Mouse (Mus musculus) brain, embryonic 14.5 days (tissue): ENCODE measurements around the gene Setd1b. TPM values are rescaled to one million over a fixed set of nuclear protein-coding genes. Genes with fewer than 3 reads are reported as not detected.

Source experiments
- DNase-seq: peaks from one replicate; pipeline ENCODE4 v3.0.0-alpha.2; 2011; ENCODE audit warnings: low read depth
- CTCF ChIP-seq: fragments of 200-500 bp; IDR thresholded peaks from 2 replicates; pipeline ENCODE4 v1.5.1; 2012; ENCODE audit warnings: inconsistent platforms, mild to moderate bottlenecking, moderate library complexity, borderline replicate concordance; ENCODE audit not compliant: insufficient read depth, insufficient read length; ENCODE audit errors: extremely low read depth
- POLR2A ChIP-seq: fragments of 200-500 bp; IDR thresholded peaks from 2 replicates; pipeline ENCODE4 v1.6.1; 2012; ENCODE audit warnings: mild to moderate bottlenecking, inconsistent platforms, borderline replicate concordance; ENCODE audit not compliant: poor library complexity, insufficient read depth, insufficient read length, severe bottlenecking; ENCODE audit errors: extremely low read depth
- polyA plus RNA-seq: library from polyadenylated mRNA; depleted of rRNA; stranded (reverse); fragments of >200 nt; gene quantifications from 2 replicates; pipeline ENCODE4 v1.2.3, GENCODE M21; 2012; rRNA removed

Setd1b gene
- 7.3 and 21.0 TPM in 2 replicates for polyA plus RNA-seq

DNA sequence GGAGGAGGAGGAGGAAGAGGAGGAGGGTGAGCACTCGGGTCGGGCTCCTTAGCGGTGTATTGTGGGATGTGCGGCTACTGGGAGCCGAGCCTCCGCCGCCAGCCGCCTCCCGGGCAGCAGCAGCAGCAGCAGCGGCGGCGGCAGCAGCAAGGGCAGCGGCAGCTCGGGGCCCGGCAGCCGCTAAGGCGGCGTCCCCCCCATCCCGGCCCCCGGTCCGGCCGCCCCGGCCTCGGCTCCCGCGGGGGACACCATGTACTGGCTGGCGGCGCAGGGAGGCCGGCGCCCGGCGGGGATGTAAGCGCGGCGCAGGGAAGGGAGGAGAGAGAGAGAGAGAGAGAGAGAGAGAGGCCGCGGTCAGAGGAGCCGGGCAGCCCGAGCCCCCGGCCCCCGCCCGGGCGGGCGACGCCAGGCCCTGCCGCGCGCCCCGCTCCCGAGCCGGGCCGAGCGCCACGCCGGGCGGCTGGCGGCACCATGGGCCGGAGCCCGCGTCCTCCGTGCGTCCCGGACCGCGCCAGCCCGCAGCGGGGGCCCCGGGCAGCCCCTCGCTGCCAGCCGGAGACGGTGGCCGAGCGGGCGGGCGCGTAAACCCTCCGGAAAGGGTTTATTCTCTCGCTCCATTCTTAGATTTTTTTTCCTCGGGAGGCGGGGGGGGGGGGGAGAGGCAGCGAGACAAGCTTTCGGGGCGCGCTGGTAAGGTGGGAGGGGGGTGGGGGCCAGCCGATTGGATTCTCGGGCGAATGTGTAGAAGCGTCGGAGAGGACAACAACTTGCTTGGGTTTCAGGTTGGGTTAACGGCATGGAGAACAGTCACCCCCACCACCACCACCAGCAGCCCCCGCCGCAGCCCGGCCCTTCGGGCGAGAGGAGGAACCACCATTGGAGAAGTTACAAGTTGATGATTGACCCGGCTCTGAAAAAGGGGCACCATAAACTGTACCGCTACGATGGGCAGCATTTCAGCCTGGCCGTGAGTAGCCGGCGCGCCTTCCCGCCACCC lies at the start of gene Setd1b:
Gene Setd1b, plus strand, starts transcription at position 33 of the 997 bp plus-strand sequence.
- peak; percentile 81 for DNase-seq
- TF ChIP-seq POLR2A (peak; percentile 31), CTCF (no peak)

- no peak for DNase-seq
- no peak for TF ChIP-seq CTCF
- no peak for TF ChIP-seq POLR2A
These were observed 48.8 kb upstream of the Setd1b start for GRCm38 (mm10) chr5:123093077-123093633.

DNA sequence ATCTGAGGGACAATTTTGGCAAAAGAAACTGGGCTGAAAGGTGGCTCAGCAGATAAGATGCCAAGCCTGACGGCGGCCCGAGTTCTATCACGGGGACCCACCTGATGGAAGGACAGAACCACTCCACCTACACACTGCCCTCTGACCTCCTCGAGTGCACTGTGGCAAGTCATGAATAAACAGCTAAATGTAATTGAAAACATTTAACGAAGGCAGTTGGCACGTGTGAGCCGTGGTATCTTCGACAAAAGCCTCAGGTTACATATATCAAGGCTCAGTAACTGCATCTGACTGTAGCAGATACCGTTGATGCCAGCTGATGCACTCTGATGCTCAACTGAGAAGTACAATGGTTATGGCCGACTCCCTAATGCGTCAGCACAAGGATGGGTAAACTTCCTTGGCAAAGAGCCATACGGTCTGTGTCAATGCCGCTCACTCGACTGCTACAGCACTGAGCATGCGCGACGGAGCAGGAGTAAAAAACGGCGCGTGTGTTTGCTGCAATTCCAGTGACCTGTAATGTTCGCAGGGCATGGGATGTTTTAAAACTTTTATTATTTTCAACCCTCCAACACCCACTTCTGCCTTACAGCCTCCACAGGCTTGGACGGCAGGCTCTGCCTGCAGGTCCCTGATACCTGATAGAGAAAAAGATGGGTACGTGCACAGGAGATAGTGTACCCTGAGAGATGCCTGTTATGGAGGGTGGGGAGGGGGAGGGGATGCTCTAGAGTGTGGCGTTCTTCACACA lies 47.6 kb upstream of the Setd1b start:
- TF ChIP-seq CTCF (no peak), POLR2A (no peak)
- peak; percentile 63 for DNase-seq

- DNase-seq: no peak
- no peak for TF ChIP-seq CTCF
- no peak for TF ChIP-seq POLR2A
These were observed 45.7 kb upstream of the Setd1b start for GRCm38 (mm10) chr5:123096299-123096698.

GRCm38 (mm10) chr5:123098487-123098886 lies 43.5 kb upstream of the Setd1b start:
- TF ChIP-seq CTCF: no peak
- TF ChIP-seq POLR2A: no peak
- DNase-seq: no peak

DNA sequence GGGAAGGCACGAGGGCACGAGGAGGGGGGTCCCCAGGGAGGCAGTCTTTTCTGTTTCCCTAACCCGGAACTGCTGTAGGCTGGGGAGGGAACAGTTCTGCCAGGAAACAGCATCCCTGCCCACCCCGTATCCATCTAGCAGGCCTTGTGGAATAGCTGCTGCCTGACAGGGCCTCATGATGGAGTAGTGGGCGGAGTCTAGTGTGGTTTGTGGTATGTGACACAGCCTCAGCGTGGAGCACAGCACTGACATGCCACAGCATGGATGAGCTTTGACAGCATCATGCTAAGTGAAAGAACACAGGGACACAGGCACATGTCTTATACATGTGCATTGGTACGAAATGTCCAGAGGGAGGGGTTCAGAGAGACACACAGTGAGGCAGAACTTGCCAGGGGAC lies 39.6 kb upstream of the Setd1b start:
- DNase-seq: no peak
- TF ChIP-seq POLR2A: no peak

- TF ChIP-seq POLR2A (no peak), CTCF (no peak)
- no peak for DNase-seq
These were observed 38.4 kb upstream of the Setd1b start for GRCm38 (mm10) chr5:123103556-123103955.

- DNase-seq: no peak
- no peak for TF ChIP-seq POLR2A
- no peak for TF ChIP-seq CTCF
These were observed 37.2 kb upstream of the Setd1b start for GRCm38 (mm10) chr5:123104769-123105168.

DNA sequence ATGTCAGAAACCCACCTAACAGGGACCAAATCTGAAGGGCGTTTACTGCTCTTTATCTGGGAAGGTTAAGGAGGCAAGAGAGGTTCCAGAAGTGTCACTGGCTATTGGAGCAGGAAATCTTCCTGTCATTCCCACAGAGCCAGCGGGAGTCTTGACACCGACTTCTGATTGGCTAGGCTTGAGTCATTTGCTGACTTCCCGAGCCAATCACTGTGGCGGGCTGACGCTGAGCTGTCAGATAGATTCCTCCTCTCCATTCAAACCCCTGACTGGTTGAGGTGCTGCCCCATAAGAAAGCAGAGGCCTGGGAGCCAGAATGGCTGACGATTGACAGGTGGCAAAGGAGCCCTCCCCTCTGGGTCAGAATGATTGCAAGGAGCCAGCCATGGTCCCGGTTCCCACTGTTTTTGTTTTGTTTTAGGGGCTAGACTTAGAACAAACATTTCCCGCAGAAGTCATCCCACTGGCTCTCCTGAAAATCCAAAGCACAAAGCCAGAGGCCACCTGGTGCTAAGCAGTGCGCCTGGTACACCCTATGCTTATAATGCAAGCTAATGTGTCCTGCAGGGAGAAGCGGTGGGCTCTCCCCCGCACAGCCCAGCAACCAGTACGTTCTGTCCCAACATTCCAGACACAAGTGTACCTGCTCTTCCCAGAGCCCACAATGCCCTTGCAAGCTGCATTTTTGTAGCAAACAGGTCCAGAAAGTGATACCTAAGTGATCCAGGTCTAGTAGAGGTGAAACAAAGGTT lies 32.4 kb upstream of the Setd1b start:
- TF ChIP-seq CTCF (no peak), POLR2A (no peak)
- peak; percentile 82 for DNase-seq

GRCm38 (mm10) chr5:123110296-123110721 lies 31.7 kb upstream of the Setd1b start:
- peak; percentile 87 for DNase-seq

More at GRCm38 (mm10) chr5:123110296-123110721, 31.7 kb upstream of the Setd1b start:
- TF ChIP-seq CTCF (no peak), POLR2A (no peak)
